Comparison of ENCODE assay signal across 8 mouse cellular contexts in the genomic region with DNA sequence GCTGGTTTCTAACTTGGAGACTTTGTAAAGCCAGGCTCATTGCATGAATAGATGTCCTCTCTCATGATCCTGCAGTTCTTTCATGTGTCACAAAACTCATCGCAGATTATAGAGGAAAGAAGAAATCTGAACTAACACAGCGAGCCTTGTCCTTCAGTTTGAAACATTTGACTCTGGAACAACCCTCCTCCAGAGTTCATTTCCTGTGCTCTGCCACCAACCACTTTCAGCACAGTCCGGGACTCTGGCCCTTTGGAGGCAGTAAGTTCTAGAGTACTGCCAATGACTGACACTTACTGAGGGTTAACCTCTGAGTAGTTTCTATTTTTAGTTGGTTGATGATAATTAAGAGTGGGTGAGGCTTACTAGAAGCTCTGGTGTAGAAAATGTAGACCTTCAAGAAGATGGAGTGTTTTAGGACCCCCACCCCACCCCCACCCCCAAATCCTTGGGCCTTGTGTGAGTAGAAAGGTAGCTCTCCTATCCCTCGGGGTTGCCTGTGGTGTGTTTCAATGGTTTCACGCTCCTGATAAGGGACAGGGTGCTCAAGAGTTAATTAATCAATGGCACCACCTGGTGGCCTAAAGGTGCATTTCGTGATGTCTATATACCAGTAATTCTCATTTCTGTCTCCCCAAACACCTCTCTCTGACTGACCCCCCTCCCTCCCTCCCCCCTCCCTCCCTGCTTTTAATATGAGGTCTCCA. TPM values are rescaled to one million over a fixed set of nuclear protein-coding genes. Genes with fewer than 3 reads are reported as not detected.
DNase-seq lines count a peak whose midpoint lies in the region; ATAC-seq and TF ChIP-seq lines count a peak whose summit lies in the region.

No protein-coding gene starts in this region.

- DNase-seq in G1E (ENCODE audit: low spot score): peak; percentile 61
- peak; percentile 72 for DNase-seq in cerebellum, adult 11-12 months
- DNase-seq in heart, postnatal 25 days (ENCODE audit: low spot score): peak; percentile 39
- DNase-seq in large intestine, adult 2 months (ENCODE audit: low read depth, low spot score): peak; percentile 67
- DNase-seq in liver, postnatal 0 days: peak; percentile 86
- peak; percentile 36 for DNase-seq in telencephalon, adult 2 months (ENCODE audit: low read depth, low spot score)

- no peak overlapping the region for H3K9ac ChIP-seq in forebrain, embryonic 16.5 days (replicated peaks; ENCODE audit: low read depth, low read length)
- H3K9ac ChIP-seq in liver, postnatal 0 days (replicated peaks): no peak overlapping the region
- no peak overlapping the region for H3K9ac ChIP-seq in neural tube, embryonic 13.5 days

- intact Hi-C loops in heart, postnatal 25 days (cut with DNase I): loop anchor here (1.0 to 2.0 kb wide), 4 partner anchors 81 to 297 kb away; partner anchors contain the start of gene Vezt

- no peak overlapping the region for H3K27ac ChIP-seq in forebrain, embryonic 16.5 days (ENCODE audit: low read length)
- H3K27ac ChIP-seq in liver, postnatal 0 days (ENCODE audit: low read depth): peak overlapping the region; percentile 29; the same call in 1 of the 2 replicates
- H3K27ac ChIP-seq in neural tube, embryonic 13.5 days (replicated peaks): no peak overlapping the region

- H3K9me3 ChIP-seq in G1E (replicated peaks): no peaks in the 10 kb centered on the region
- H3K9me3 ChIP-seq in forebrain, embryonic 16.5 days (ENCODE audit: control insufficient read depth, low read length): no peaks in the 10 kb centered on the region
- H3K9me3 ChIP-seq in liver, postnatal 0 days (ENCODE audit: low read length): no peaks in the 10 kb centered on the region
- no peaks in the 10 kb centered on the region for H3K9me3 ChIP-seq in neural tube, embryonic 13.5 days

- ATAC-seq in G1E (ENCODE audit: extremely low read depth, insufficient number of reproducible peaks, low FRiP score, poor library complexity, severe bottlenecking): peak; percentile 57
- peak; percentile 89 for ATAC-seq in forebrain, embryonic 16.5 days
- ATAC-seq in liver, postnatal 0 days: peak; percentile 71
- ATAC-seq in neural tube, embryonic 13.5 days (ENCODE audit: low read depth): peak; percentile 83; the same call in 1 of the 2 replicates

- no peak overlapping the region for H3K4me3 ChIP-seq in G1E (ENCODE audit: low read depth, low read length)
- H3K4me3 ChIP-seq in forebrain, embryonic 16.5 days (replicated peaks; ENCODE audit: low read length): no peak overlapping the region
- no peak overlapping the region for H3K4me3 ChIP-seq in liver, postnatal 0 days (ENCODE audit: low read depth, low read length)
- no peak overlapping the region for H3K4me3 ChIP-seq in neural tube, embryonic 13.5 days

- WGBS in forebrain, embryonic 16.5 days: 37% methylated on average over 6 of the region's 6 CpGs
- 26% methylated on average over 6 of the region's 6 CpGs for WGBS in large intestine, adult 2 months
- 23% methylated on average over 6 of the region's 6 CpGs for WGBS in liver, postnatal 0 days (ENCODE audit: insufficient replicate concordance)
- 37% methylated on average over 6 of the region's 6 CpGs for WGBS in neural tube, embryonic 13.5 days

- H3K4me1 ChIP-seq in G1E (ENCODE audit: insufficient read depth, low read depth, low read length): peaks cover 8% of the 10 kb centered on the region
- no peaks in the 10 kb centered on the region; the same call in 1 of the 2 replicates for H3K4me1 ChIP-seq in forebrain, embryonic 16.5 days (replicated peaks; ENCODE audit: control insufficient read depth, insufficient read depth, low read length)
- peaks cover 7% of the 10 kb centered on the region; the same call in 1 of the 2 replicates for H3K4me1 ChIP-seq in liver, postnatal 0 days (ENCODE audit: insufficient read depth)
- 0 out of 2 replicates have a peak, but pooled peaks cover 4% of the 10 kb centered on the region for H3K4me1 ChIP-seq in neural tube, embryonic 13.5 days (replicated peaks)

- no peak for TF ChIP-seq EP300 in liver, postnatal 0 days (IDR thresholded peaks at IDR 0.05; ENCODE audit: low read depth)

- no peaks in the 10 kb centered on the region for H3K27me3 ChIP-seq in G1E (ENCODE audit: insufficient read depth, low read length)
- no peaks in the 10 kb centered on the region for H3K27me3 ChIP-seq in forebrain, embryonic 16.5 days (replicated peaks; ENCODE audit: control insufficient read depth, insufficient read depth, low read length)
- no peaks in the 10 kb centered on the region for H3K27me3 ChIP-seq in liver, postnatal 0 days (ENCODE audit: insufficient read depth, low read length)
- no peaks in the 10 kb centered on the region for H3K27me3 ChIP-seq in neural tube, embryonic 13.5 days

- peaks cover 62% of the 10 kb centered on the region for H3K36me3 ChIP-seq in G1E (replicated peaks)
- H3K36me3 ChIP-seq in forebrain, embryonic 16.5 days (ENCODE audit: control insufficient read depth, insufficient read depth): no peaks in the 10 kb centered on the region
- peaks cover 3% of the 10 kb centered on the region for H3K36me3 ChIP-seq in liver, postnatal 0 days (replicated peaks; ENCODE audit: insufficient read depth, low read length)
- peaks cover under 1% of the 10 kb centered on the region; the same call in 1 of the 2 replicates for H3K36me3 ChIP-seq in neural tube, embryonic 13.5 days

- H3K4me2 ChIP-seq in forebrain, embryonic 16.5 days (ENCODE audit: low read length): no peak overlapping the region
- 0 out of 2 replicates have a peak overlapping the region, but pooled peaks have one; percentile 33 for H3K4me2 ChIP-seq in liver, postnatal 0 days (ENCODE audit: low read depth, low read length)
- no peak overlapping the region for H3K4me2 ChIP-seq in neural tube, embryonic 13.5 days

- TF ChIP-seq CTCF in G1E (IDR thresholded peaks at IDR 0.05; ENCODE audit: low read depth, low read length): 0 out of 2 replicates have a peak, but pooled peaks have one; percentile 24
- TF ChIP-seq CTCF in liver, postnatal 0 days (IDR thresholded peaks at IDR 0.05; ENCODE audit: low read depth): peak; percentile 81

RNA-seq across cellular contexts. Expression of gene Nr2c1, which starts 31.8 kb away (rescaled TPM):
- total RNA-seq in G1E (2014; fragmentation: Nextera tagmentation) (12.2 and 12.6 TPM in 2 replicates), G1E (2017) (4.8 and 5.1 TPM in 2 replicates)
- 0.80 and 1.1 TPM in 2 replicates for polyA plus RNA-seq in G1E (2012)
- 7.9 and 8.8 TPM in 2 replicates for polyA plus RNA-seq in forebrain, embryonic 16.5 days (2015; fragmentation: Nextera tagmentation; extraction: Ambion mirVana)
- total RNA-seq in heart, postnatal 25 days (2021): 1 to 10 TPM; 7.1 to 7.6 TPM
- polyA plus RNA-seq in large intestine, adult 2 months (2012; rRNA removed): 3.6 and 5.0 TPM in 2 replicates
- polyA plus RNA-seq in liver, postnatal 0 days (2015; fragmentation: Nextera tagmentation; extraction: Ambion mirVana): 2.4 and 2.9 TPM in 2 replicates
- 8.3 and 9.7 TPM in 2 replicates for polyA plus RNA-seq in neural tube, embryonic 13.5 days (2015; fragmentation: Nextera tagmentation; extraction: Ambion mirVana)

Comparison
In these comparisons a context has a peak if more than half of its experiments do, and no peak if none do; other contexts are left out.
1. DNase-seq: peak in every context shown above with its lines; median percentile 86 in liver, postnatal 0 days; 72 in cerebellum, adult 11-12 months; 67 in large intestine, adult 2 months; 61 in G1E; 39 in heart, postnatal 25 days; 36 in telencephalon, adult 2 months.